Mouse (Mus musculus) heart, postnatal 4 days (tissue): ENCODE results near the gene Nbeal2. TPM values are rescaled to one million over a fixed set of nuclear protein-coding genes. Genes with fewer than 3 reads are reported as not detected.
A peak's percentile ranks its signal among the peaks of the same experiment; 100 is the strongest.

Experiments used
- DNase-seq: peaks from one replicate; pipeline ENCODE4 v3.0.0; 2021
- total RNA-seq, 2 experiments: library from RNA; stranded (reverse); gene quantifications; 2 replicates each; pipeline ENCODE4 v1.2.3; 2021

The Nbeal2 gene
- total RNA-seq, 2 experiments from 2014 or later = 7.4 to 8.6 TPM

DNA sequence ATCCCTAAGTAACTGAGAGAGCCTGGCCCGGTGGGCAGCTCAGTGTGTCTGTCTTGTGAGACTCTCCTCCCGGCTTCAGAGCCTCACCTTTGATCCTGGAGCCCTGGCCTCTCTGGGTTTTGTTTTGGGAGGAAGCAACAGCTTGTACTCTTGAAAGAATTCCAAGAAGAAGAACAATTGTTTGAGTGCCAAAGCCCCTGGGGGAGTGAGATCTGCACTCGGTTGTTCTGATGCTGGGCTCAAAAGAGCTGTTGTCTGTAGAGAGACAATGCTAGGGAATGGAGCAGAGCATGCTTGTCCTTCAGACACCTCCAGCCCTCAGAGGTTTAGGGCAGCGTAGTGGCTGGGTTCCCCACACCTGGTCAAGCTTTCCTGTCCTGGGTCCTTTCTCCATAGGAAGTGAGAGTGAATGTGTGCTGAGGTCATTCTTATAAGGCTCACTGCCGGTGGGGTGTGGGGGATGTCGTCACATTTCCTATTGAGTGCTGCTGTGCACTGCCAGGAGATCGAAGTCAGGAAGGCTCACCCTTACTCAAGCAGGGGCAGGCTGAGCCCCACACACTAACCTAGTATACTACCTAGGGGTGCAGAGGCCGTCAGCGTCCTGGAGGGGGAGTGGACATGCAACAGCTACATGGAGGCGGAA, 19.3 kb upstream of the Nbeal2 start:
- no peak for DNase-seq

DNA sequence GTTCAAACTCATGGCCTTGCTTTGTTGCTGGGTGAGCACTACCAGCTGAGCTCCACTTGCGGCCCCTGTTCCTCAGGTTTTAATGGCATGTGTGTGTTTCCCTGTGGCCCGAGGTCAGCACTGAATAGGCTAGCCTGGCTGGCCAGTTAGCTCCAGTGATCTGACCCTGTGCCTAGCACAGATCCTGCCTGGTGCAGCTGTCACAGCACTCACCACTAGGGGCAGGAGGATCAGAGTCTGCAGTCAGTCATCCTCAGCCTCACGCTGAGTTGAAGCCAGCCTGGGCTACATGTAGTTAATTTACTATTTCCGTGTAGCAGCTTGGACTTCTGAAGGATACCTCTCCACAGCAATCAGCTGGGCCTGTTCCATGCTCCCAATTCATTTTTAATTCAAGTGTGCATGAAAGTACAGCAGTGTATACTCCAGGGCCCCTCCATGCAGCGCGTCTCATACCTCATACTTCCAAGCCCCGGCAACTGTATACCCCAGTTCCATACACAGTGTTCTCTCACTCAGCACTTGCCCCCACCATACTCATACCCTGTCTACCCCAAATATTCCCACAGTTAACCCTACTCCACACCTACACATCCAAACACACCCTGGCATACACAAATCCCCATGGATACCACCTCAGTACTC, 18.6 kb upstream of the Nbeal2 start:
- peak; percentile 51 for DNase-seq

GRCm38 (mm10) chr9:110669785-110670184, 15.8 kb upstream of the Nbeal2 start:
- DNase-seq = no peak

DNA sequence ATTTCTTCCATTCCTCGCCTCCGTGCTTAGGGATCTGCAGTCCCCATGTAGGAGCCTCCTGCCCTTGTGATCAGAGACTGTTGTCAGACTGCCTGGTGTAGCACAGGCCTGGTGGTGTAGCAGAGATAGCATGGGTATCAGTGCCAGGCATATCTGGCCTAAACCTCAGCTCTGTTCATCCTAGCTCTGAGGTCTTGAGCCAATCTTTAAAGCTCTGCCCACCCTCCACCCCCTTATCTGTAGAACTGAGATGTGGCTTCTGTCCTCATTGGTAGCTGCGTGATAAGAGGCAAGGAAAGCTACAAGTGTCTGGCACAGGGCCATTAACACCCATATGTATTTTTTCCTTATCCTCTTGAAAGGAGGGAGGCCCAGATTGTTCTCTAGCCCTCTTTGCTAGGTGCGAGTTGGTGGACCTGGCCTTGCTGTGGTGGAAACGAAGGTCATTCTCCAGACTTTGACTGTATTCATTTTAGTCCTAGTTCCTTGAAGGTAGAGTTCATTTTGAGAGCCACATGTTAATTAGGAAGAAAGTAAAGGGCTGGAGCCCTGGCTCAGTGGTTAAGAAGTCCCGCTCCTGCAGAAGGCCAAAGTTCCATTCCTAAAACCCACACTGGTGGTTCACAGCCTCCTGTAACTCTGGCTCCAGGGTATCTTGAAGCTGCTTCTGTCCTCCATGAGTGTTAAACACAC, 14.8 kb upstream of the Nbeal2 start:
- DNase-seq = no peak

DNA sequence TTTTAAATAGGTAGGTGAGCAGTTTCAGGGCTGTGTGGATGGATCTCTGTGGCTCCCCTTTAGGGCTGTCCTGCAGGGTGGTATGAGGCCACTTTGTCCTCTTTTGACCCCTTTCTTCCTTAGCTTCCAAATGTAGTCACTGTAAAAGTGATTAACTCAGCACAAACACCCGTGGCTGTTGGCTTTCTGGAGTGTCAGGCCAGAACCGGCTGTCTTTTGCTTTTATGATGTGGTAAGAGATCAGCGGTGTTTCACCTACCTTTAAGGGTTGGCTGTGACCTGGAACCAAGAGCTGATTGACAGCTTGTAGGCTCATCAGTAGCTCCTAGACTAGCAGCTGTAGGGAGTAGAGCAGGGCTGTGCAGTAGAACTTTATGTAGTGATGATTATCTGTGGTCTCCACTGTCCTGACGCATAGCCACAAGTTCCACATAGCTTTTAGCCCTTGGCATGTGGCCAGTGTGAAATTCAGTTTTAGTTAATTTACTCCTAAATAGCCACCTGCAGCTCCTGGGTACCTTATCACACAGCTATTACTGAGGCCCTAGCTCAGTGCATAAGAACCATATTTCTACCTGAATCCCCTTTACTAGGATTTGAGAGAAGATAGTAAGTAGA, 13.4 kb upstream of the Nbeal2 start:
- no peak for DNase-seq

DNA sequence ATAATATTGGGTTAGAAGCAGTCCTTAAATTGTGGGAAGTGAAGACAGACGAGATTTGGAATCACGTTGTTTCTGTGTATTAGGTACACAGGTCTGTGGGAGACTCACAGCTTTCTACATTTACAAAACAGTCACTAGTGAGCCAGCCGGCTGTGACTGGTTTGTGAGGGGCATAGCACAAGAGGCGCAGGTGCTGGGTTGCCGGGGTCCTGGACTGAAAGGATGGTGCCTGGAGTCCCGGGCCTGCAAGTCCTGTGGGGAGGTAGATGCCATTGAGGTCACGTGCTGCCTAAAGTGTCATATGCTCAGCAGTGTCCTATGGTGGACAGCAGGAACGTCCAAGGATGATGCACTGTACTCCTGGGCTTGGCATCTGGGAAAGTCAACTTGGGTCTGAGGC, 12.4 kb upstream of the Nbeal2 start:
- DNase-seq = no peak

- peak; percentile 59 for DNase-seq
These were observed 12.0 kb upstream of the Nbeal2 start for GRCm38 (mm10) chr9:110665912-110666311.

- DNase-seq = no peak
These were observed 8.9 kb upstream of the Nbeal2 start for GRCm38 (mm10) chr9:110662844-110663243.

DNA sequence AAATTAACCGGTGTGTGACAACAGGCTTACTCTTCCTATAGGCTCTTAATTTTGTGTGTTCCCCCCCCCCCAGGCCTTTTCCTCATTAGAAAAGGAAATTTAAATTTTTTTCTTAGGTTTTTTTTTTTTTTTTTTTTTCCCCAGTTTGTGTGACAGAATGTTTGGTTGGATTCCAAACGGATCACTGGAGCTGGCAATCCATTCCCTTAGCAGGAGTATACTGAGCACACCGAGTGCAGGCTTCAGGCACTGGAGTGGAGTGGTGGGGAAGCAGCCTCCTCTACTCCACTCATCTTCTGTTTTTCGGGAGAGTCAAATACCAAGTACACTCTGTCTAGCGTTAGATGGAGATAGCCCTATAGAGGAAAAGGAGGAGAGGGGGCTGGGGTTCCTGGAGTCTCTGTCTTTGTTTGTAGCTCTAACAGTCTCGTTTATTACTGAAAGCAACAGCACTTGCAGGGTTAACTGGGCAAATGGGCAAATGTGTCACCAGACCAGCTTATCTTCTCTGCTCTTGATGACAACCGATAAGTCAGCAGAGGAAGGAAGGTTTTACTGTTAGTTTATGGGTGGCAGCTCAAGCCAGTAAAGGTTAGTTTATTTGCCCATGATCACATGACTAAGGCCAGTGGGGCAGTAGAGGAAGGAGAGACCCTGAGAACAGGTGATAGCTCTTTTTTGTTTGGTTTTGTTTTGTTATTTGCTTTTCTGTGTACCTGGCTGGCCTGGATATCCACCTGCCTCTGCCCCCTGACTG, 7.1 kb upstream of the Nbeal2 start:
- no peak for DNase-seq

DNA sequence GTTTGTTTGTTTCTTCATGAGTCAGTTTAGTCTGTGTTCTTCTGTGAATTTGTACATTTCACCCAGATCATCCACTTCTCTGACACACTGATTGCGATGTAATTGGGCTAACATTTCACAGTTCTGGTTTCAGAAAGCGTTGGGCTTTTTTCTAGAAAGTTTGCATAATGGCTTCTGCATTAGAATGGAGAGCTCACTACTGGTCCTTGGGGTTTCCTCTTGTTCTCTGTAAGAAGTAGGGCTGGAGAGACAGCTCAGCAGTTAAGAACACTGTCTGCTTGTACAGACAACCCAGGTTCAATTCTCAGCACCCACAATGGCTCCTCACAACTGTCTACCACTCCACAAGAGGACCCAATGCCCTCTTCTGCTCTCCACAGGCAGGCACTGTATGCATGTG, 6.2 kb upstream of the Nbeal2 start:
- no peak for DNase-seq

DNA sequence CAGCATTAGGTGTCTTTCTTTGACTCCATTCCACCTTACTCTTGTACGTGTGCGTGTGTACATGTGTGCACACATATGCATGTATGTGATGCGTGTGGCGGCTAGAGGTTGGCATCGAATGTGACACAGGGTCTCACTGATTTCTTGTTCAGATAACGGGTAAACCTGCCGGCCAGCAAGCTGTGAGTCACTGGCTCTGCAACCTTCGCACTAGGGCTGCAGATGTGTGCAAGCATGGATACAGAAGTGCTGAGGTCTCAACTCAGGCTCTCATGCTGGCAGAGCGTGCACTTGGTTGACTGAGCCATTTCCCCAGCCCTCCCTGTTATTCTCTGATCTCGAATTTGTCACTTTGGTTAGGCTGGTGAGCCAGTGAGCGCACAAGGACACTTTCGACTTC, 5.6 kb upstream of the Nbeal2 start:
- no peak for DNase-seq

DNA sequence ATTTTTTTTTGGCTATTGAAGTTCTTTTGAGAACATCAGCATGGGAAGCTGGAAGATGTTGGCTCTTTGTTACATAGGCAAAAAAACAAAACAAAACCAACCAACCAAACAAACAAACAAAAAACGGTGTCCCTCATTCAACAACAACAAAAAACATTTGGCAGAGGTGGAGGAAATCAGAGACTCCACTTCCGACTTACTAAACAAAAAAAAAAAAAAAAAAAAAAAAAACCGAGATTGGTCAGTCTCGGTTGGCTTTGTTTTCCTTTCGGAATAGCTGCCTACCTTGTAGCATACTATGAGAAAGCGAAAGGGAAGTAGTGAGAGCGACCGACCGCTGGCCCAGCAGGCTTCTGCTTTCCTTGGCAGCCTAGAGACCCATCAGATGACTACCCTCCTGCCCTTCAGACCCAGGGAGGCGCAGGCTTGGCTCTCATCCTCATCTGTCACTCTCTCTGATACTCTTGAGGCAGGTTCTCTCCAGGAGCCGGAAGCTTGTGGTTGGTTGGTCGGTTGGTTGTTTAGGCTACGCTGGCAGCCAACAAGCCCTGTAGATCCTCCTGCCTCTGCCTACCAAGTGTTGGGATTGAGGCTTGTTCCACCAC, 3.6 kb upstream of the Nbeal2 start:
- DNase-seq = no peak

DNA sequence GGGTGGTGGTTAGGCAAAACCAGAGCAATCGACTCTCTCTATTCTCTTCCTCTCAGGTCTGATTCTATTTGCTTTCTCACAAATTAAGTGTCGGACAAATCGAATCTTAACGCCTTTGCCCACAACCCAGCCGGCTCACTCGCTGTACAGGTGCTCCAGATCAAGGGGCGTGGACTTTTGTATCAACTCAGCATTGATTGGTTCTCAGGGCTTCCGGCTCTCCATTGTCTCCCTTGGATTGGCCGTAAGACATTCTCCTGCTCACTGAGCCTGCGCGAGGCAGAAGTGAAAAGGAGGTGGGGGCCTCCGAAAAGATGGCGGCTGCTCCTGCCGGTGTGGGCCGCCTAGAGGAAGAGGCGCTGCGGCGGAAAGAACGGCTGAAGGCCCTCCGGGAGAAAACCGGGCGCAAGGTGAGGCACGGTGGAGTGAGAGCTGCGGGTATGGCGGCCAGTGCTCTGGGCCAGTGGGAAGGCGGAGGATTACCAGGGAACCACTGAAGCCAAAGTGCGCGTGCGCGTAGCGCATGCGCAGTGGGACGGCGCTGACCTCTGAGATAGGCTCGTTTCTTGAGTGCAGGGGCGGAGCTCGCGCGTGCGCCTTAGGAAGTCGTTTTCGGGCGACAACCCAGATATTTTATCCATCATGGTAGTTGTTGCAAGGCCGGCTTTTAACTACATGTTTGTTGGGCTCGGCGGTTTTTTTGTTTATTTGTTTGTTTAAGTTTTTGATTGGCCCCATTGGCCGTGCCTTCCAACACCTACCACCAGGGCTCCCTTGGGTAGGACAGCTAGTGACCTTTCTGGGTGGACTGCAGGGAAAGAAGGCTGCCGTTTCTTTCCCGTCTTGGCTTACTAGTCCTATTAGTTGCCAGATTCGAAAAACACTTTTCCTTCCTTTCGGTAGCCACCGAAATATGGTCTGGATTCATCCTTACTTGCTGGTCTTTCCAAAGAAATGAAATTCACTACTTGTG, 2.6 kb upstream of the Nbeal2 start, which contains the start of gene Ccdc12:
Gene Ccdc12 (plus strand): TSS at position 255 of the 973 bp plus-strand sequence.
- peak; percentile 94 for DNase-seq

DNA sequence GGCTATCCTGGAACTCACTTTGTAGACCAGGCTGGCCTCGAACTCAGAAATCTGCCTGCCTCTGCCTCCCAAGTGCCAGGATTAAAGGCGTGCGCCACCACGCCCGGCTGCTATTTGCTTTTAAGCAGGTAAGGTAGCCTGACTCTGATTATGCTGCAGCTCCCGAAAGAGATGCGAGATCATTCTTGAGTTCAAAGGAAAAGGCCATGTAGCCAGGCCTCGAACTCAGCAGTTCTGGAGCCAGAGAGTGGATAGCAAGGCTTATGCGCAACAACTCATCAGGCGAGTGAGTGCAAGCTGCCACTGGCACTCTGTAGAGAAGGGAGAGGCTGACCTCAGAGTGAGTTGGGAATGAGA, 1.7 kb upstream of the Nbeal2 start:
- no peak for DNase-seq

DNA sequence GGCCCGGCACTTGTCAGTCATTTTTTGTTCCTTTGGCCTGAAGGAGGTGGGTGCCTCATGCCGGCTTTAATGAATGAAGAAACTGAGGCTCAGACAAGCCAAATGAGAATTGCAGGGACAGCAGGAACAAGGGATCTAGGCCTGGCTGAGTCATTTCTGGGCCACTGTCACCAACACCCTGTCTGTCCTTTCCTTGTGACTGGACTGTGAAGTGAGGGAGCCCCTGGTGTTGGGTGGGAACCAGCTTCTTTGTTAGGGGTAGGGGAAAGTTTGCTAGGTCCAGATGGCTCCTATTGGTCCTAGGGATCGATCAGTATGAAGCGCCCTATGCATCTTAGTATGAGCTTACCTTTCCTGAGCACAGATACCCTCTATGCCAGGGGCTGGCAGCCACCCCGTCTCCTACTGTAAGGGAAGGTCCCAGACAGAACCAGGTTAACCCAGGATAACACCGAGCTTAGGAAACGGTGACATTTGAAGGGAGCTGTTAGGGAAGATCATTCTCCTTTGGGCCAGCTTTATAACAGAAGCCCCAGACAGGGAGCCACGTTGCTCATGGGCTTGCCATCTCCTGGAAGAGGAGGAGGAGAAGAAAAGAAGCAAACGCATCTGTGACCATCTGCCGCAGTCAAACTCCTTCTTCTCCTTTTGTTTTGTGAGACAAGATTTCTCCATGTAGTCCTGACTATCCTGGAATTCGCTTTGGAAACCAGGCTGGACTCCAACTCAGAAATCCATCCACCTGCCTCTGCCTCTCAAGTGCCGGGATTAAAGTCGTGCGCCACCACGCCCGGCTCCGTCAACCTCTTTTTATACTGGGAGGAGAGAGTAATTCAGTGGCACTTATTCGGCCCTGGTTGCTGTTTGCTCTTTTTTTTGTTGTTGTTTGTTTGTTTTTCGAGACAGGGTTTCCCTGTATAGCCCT, 1.0 kb upstream of the Nbeal2 start:
- DNase-seq = no peak

GRCm38 (mm10) chr9:110652963-110653654, 852 bp downstream of the Nbeal2 start:
- no peak for DNase-seq

- DNase-seq = peak; percentile 64
These were observed 1.8 kb downstream of the Nbeal2 start for GRCm38 (mm10) chr9:110651931-110652722.

GRCm38 (mm10) chr9:110649775-110650174, 4.2 kb downstream of the Nbeal2 start:
- DNase-seq = no peak
